Mouse (Mus musculus): ENCODE data around the gene Ltbp1.

GRCm38 (mm10) chr17:75248632-75249031 is 243.3 kb downstream of the Ltbp1 start:
- TF ChIP-seq CTCF (IDR thresholded peaks at IDR 0.05) = no peak
- no peak for TF ChIP-seq POLR2A (IDR thresholded peaks at IDR 0.05; ENCODE audit: insufficient read depth, low read depth, low read length)
- TF ChIP-seq EP300 (IDR thresholded peaks at IDR 0.05; ENCODE audit: insufficient read depth, low read depth, low read length) = no peak
